Mouse (Mus musculus): Measurements from ENCODE around the gene Lrrc31.

DNA sequence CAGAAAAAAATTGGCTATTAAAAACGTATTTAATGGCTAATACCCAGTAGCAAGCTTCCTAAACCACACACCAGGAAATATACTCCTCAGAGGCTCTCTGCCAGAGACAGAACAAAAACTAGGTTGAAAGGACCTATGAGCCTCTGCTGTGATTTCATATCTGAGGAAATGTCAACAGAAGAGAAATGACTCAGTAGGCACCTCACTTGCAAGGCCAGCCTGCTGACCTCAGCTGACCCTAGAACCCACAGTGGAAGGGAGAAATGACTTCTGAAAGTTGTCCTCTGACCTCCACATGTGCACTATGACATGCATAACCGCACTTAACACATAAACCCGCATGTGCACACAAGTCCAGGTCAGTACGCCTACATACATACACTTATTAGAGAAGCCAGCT, 27.6 kb upstream of the Lrrc31 start:
- TF ChIP-seq CTCF (IDR thresholded peaks at IDR 0.05; ENCODE audit: low read depth, low read length), result no peak
- TF ChIP-seq POLR2A (IDR thresholded peaks at IDR 0.05; ENCODE audit: extremely low read depth, insufficient read depth, low read length), result no peak

Measured in liver, adult 2 months (tissue).